Mouse (Mus musculus) limb, embryonic 12.5 days (tissue): ENCODE results near the gene Mbd3. TPM values are rescaled to one million over a fixed set of nuclear protein-coding genes. Genes with fewer than 3 reads are reported as not detected.
"Not testable (repeated sequence)": the region's sequence is repeated elsewhere in the genome, so short reads cannot be mapped to it uniquely, and the experiment has no call there.

Experiments
- ATAC-seq: fragments of 200-750 bp; cut with Nextera tagmentation; 2 replicates; pipeline ENCODE4 v1.8.0; 2017; ENCODE audit warnings: low read depth, moderate TSS enrichment; ENCODE audit not compliant: insufficient number of reproducible peaks, insufficient read depth, low FRiP score, low TSS enrichment
- H3K27ac ChIP-seq: fragments of 300-500 bp; sonication (generic); 2 replicates; pipeline ENCODE4 v1.5.1; 2016; ENCODE audit warnings: mild to moderate bottlenecking, moderate library complexity
- H3K27me3 ChIP-seq: fragments of 300-500 bp; sonication (generic); 2 replicates; pipeline ENCODE4 v1.6.1; 2016; ENCODE audit warnings: mild to moderate bottlenecking, moderate library complexity
- H3K36me3 ChIP-seq: fragments of 300-500 bp; sonication (generic); 2 replicates; pipeline ENCODE4 v1.6.1; 2016; ENCODE audit warnings: mild to moderate bottlenecking, moderate library complexity
- H3K4me1 ChIP-seq: fragments of 300-500 bp; sonication (generic); replicated peaks from 2 replicates; pipeline ENCODE4 v1.6.1; 2016
- H3K4me2 ChIP-seq: fragments of 300-500 bp; sonication (generic); 2 replicates; pipeline ENCODE4 v1.6.1; 2016; ENCODE audit warnings: mild to moderate bottlenecking, moderate library complexity
- H3K4me3 ChIP-seq: fragments of 300-500 bp; sonication (generic); replicated peaks from 2 replicates; pipeline ENCODE4 v1.5.1; 2016; ENCODE audit warnings: mild to moderate bottlenecking
- H3K9ac ChIP-seq: fragments of 300-500 bp; sonication (generic); replicated peaks from 2 replicates; pipeline ENCODE4 v1.6.1; 2016; ENCODE audit warnings: mild to moderate bottlenecking, moderate library complexity
- H3K9me3 ChIP-seq: fragments of 300-500 bp; sonication (generic); 2 replicates; pipeline ENCODE4 v1.6.1; 2016; ENCODE audit warnings: mild to moderate bottlenecking, moderate library complexity
- WGBS: fragments of 180-500 bp; shearing (Covaris S2); methylation state at CpG from one replicate; pipeline ENCODE4 v1.1.7; 2016; 5-methylcytosine and 5-hydroxymethylcytosine counted together
- microRNA-seq: library from miRNA; unstranded; fragments of <30 nt; microRNA quantifications from one replicate; pipeline ENCODE4, GENCODE M21; 2017
- polyA plus RNA-seq: library from polyadenylated mRNA; unstranded; fragments of >200 nt; fragmentation: Nextera tagmentation; extraction: Ambion mirVana; gene quantifications from 2 replicates; pipeline ENCODE4 v1.2.1, GENCODE M21; 2016

The Mbd3 gene
- polyA plus RNA-seq, 1 experiment from 2014 or later, result 364 TPM

DNA sequence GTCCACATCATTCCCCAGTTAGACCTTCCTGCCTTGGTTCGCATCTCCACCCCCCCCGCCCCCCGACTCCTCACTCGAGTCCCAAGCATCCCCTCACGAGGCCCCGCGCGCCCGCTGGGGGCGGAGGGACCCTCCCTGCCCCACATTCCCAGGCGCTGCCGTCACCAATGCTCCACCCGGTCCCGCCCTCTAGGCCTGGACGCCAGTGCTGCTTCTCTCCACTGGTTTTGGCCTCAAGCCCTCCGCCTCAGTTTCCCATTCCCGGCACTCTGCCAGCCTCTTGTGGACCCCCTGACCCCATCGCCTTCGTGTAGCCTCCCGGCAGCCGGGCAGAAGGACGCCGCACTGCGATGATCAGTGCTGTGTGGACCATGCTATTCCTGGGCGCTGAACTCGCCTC, 50.4 kb downstream of the Mbd3 start:
- Histone ChIP-seq H3K4me1 (peaks cover 23% of the 10 kb centered on the region), H3K9ac (peak overlapping the region; percentile 23; the same call in 1 of the 2 replicates), H3K27ac (no peak overlapping the region), H3K4me2 (peak overlapping the region; percentile 51), H3K4me3 (peak overlapping the region; percentile 34), H3K36me3 (no peaks in the 10 kb centered on the region), H3K9me3 (no peaks in the 10 kb centered on the region), H3K27me3 (peaks cover 100% of the 10 kb centered on the region)
- ATAC-seq, result no peak
- 17% methylated on average over 25 of the region's 26 CpGs for WGBS

GRCm38 (mm10) chr10:80348244-80348781, 51.0 kb downstream of the Mbd3 start, which contains the start of gene Adamtsl5:
Adamtsl5 (minus strand) TSS chr10:80348412.
- Histone ChIP-seq H3K36me3 (no peaks in the 10 kb centered on the region), H3K9me3 (no peaks in the 10 kb centered on the region), H3K9ac (peak within 1 kb of the TSS; percentile 23; the same call in 1 of the 2 replicates), H3K27ac (no peak within 1 kb of the TSS), H3K4me1 (peaks cover 28% of the 10 kb centered on the region), H3K27me3 (peaks cover 100% of the 10 kb centered on the region), H3K4me3 (peak within 1 kb of the TSS; percentile 34), H3K4me2 (peak within 1 kb of the TSS; percentile 51)
- under 1% methylated on average over 42 of the region's 42 CpGs for WGBS
- no peak for ATAC-seq

- Histone ChIP-seq H3K27me3 (peaks cover 100% of the 10 kb centered on the region), H3K36me3 (no peaks in the 10 kb centered on the region), H3K4me2 (peak overlapping the region; percentile 51; the same call in 1 of the 2 replicates), H3K27ac (no peak overlapping the region), H3K9me3 (no peaks in the 10 kb centered on the region), H3K4me1 (peaks cover 36% of the 10 kb centered on the region), H3K9ac (no peak overlapping the region), H3K4me3 (peak overlapping the region; percentile 34)
- no peak for ATAC-seq
- 17% methylated on average over 16 of the region's 17 CpGs for WGBS
Measured at GRCm38 (mm10) chr10:80347514-80347967, 51.8 kb downstream of the Mbd3 start.

- WGBS, result 69% methylated on average over 6 of the region's 6 CpGs
- not testable (repeated sequence) for H3K4me2 ChIP-seq, H3K27ac ChIP-seq, ATAC-seq, H3K9me3 ChIP-seq, H3K4me3 ChIP-seq, H3K9ac ChIP-seq, H3K36me3 ChIP-seq
- H3K4me1 ChIP-seq, result peaks cover 48% of the 10 kb centered on the region
- H3K27me3 ChIP-seq, result peaks cover 100% of the 10 kb centered on the region
Measured at GRCm38 (mm10) chr10:80345929-80346328, 53.4 kb downstream of the Mbd3 start.

- WGBS, result under 1% methylated on average over 16 of the region's 16 CpGs
- peaks cover 100% of the 10 kb centered on the region for H3K27me3 ChIP-seq
- peaks cover 52% of the 10 kb centered on the region for H3K4me1 ChIP-seq
- peak overlapping the region; percentile 16; the same call in 1 of the 2 replicates for H3K4me2 ChIP-seq
- no peak overlapping the region for H3K27ac ChIP-seq
- ATAC-seq, result no peak
- no peak overlapping the region; the same call in 1 of the 2 replicates for H3K4me3 ChIP-seq
- no peaks in the 10 kb centered on the region for H3K36me3 ChIP-seq
- no peak overlapping the region for H3K9ac ChIP-seq
- no peaks in the 10 kb centered on the region for H3K9me3 ChIP-seq
Measured at GRCm38 (mm10) chr10:80345122-80345521, 54.2 kb downstream of the Mbd3 start.

GRCm38 (mm10) chr10:80344131-80344661, 55.2 kb downstream of the Mbd3 start:
- H3K27me3 ChIP-seq, result peaks cover 98% of the 10 kb centered on the region
- peaks cover 52% of the 10 kb centered on the region for H3K4me1 ChIP-seq
- no peak overlapping the region for H3K27ac ChIP-seq
- no peak overlapping the region for H3K4me3 ChIP-seq
- H3K9me3 ChIP-seq, result no peaks in the 10 kb centered on the region
- ATAC-seq, result no peak
- H3K4me2 ChIP-seq, result 0 out of 2 replicates have a peak overlapping the region, but pooled peaks have one; percentile 58
- no peaks in the 10 kb centered on the region for H3K36me3 ChIP-seq
- no peak overlapping the region for H3K9ac ChIP-seq
- WGBS, result 40% methylated on average over 9 of the region's 9 CpGs

DNA sequence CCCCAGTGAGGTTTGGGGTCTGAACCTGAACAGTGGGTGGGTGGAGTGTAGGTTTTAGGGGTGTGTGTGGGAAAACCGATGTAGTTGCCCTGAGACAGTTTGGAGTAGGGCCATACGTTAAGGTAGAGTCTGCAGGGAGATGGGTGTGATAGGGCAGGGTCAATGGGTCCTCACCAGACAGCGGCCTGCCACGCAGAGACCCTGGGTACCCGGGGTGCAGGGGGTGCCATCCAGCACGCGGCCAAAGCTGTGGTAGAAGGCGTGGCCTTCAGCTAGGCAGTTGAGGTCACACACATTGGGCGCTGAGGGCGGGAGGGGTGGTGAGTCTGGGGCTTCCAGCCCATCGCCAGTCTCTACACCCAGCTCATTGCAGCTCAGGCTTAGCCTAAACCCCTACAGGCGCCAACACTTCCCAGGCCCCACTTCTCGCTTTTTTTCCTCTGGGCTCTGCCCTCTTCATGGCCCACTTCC, 55.9 kb downstream of the Mbd3 start:
- peak overlapping the region; percentile 58 for H3K4me2 ChIP-seq
- H3K4me3 ChIP-seq, result peak overlapping the region; percentile 36
- no peak overlapping the region for H3K9ac ChIP-seq

GRCm38 (mm10) chr10:80342749-80343424, 56.5 kb downstream of the Mbd3 start:
- H3K9me3 ChIP-seq, result no peaks in the 10 kb centered on the region
- no peak overlapping the region for H3K9ac ChIP-seq
- peaks cover 91% of the 10 kb centered on the region for H3K27me3 ChIP-seq
- H3K4me2 ChIP-seq, result peak overlapping the region; percentile 58
- no peak overlapping the region for H3K27ac ChIP-seq
- WGBS, result 1% methylated on average over 30 of the region's 33 CpGs
- ATAC-seq, result peak; percentile 24; the same call in 1 of the 2 replicates
- peaks cover 39% of the 10 kb centered on the region for H3K4me1 ChIP-seq
- peak overlapping the region; percentile 36 for H3K4me3 ChIP-seq
- H3K36me3 ChIP-seq, result no peaks in the 10 kb centered on the region

More for the DNA sequence above, 55.9 kb downstream of the Mbd3 start:
- peak; percentile 16; the same call in 1 of the 2 replicates for ATAC-seq
- 28% methylated on average over 13 of the region's 13 CpGs for WGBS
- Histone ChIP-seq H3K36me3 (no peaks in the 10 kb centered on the region), H3K27me3 (peaks cover 92% of the 10 kb centered on the region), H3K27ac (no peak overlapping the region), H3K9me3 (no peaks in the 10 kb centered on the region), H3K4me1 (peaks cover 45% of the 10 kb centered on the region)

Small RNAs within 50 kb of the gene (microRNA-seq; reads per million reads assigned to microRNA genes)
- gene Gm22721, result not detected

Other genes with a start within 250 kb of the Mbd3 start
- gene Cirbp, start 233.6 kb downstream of the Mbd3 start, polyA plus RNA-seq, result 166 and 175 TPM in 2 replicates
- gene 1600002K03Rik, start 226.6 kb downstream of the Mbd3 start, polyA plus RNA-seq, result 9.1 and 9.5 TPM in 2 replicates
- gene Efna2, start 220.1 kb downstream of the Mbd3 start, polyA plus RNA-seq, result 60.3 and 62.2 TPM in 2 replicates
- 103 and 112 TPM in 2 replicates for gene Mum1, start 173.1 kb downstream of the Mbd3 start, polyA plus RNA-seq
- 258 and 278 TPM in 2 replicates for gene Ndufs7, start 150.4 kb downstream of the Mbd3 start, polyA plus RNA-seq
- gene Gamt, start 138.5 kb downstream of the Mbd3 start, polyA plus RNA-seq, result 30.7 and 31.9 TPM in 2 replicates
- 69.1 and 71.0 TPM in 2 replicates for gene Dazap1, start 138.1 kb downstream of the Mbd3 start, polyA plus RNA-seq
- gene Rps15, start 107.1 kb downstream of the Mbd3 start, polyA plus RNA-seq, result 926 and 930 TPM in 2 replicates
- 4.7 and 5.3 TPM in 2 replicates for gene Apc2, start 103.6 kb downstream of the Mbd3 start, polyA plus RNA-seq
- 48.1 and 50.5 TPM in 2 replicates for gene 2310011J03Rik, start 79.0 kb downstream of the Mbd3 start, polyA plus RNA-seq
- 6.3 and 6.6 TPM in 2 replicates for gene Pcsk4, start 70.1 kb downstream of the Mbd3 start, polyA plus RNA-seq
- gene Reep6, start 69.6 kb downstream of the Mbd3 start, polyA plus RNA-seq, result 4.1 and 4.6 TPM in 2 replicates
- 0.70 and 0.88 TPM in 2 replicates for gene Adamtsl5, start 51.1 kb downstream of the Mbd3 start, polyA plus RNA-seq
- 1.2 and 1.3 TPM in 2 replicates for gene Plk5, start 43.1 kb downstream of the Mbd3 start, polyA plus RNA-seq
- 12.5 and 15.2 TPM in 2 replicates for gene Mex3d, start 11.9 kb downstream of the Mbd3 start, polyA plus RNA-seq
- gene Uqcr11, start 7.3 kb upstream of the Mbd3 start, polyA plus RNA-seq, result 416 and 437 TPM in 2 replicates
- 247 and 274 TPM in 2 replicates for gene Tcf3, start 34.1 kb upstream of the Mbd3 start, polyA plus RNA-seq
- gene Onecut3, start 95.3 kb upstream of the Mbd3 start, polyA plus RNA-seq, result not detected in 2 replicates
- 0.29 and 0.50 TPM in 2 replicates for gene Atp8b3, start 139.6 kb upstream of the Mbd3 start, polyA plus RNA-seq
- gene Rexo1, start 162.0 kb upstream of the Mbd3 start, polyA plus RNA-seq, result 33.4 and 34.1 TPM in 2 replicates
- gene Klf16, start 177.8 kb upstream of the Mbd3 start, polyA plus RNA-seq, result 12.1 and 12.4 TPM in 2 replicates
- gene Abhd17a, start 190.8 kb upstream of the Mbd3 start, polyA plus RNA-seq, result 108 and 110 TPM in 2 replicates
- gene Scamp4, start 203.3 kb upstream of the Mbd3 start, polyA plus RNA-seq, result 62.1 and 66.0 TPM in 2 replicates
- 6.1 and 9.9 TPM in 2 replicates for gene Adat3, start 203.3 kb upstream of the Mbd3 start, polyA plus RNA-seq
- gene Gm49322, start 206.5 kb upstream of the Mbd3 start, polyA plus RNA-seq, result 4.9 and 6.1 TPM in 2 replicates
- 239 and 260 TPM in 2 replicates for gene Csnk1g2, start 223.3 kb upstream of the Mbd3 start, polyA plus RNA-seq